Mouse (Mus musculus) G1E-ER4 (cell line): ENCODE measurements around the gene Tle4. TPM values are rescaled to one million over a fixed set of nuclear protein-coding genes. Genes with fewer than 3 reads are reported as not detected.

Experiments
- GATA1 ChIP-seq: IDR thresholded peaks from one replicate; pipeline ENCODE4 v1.8.0; 2012; ENCODE audit warnings: low read length, inconsistent platforms
- polyA plus RNA-seq: library from polyadenylated mRNA; stranded (reverse); fragments of >175 nt; gene quantifications from 2 replicates; pipeline ENCODE4 v1.2.3, GENCODE M21; 2012

The Tle4 gene
- 5.2 and 6.0 TPM in 2 replicates for polyA plus RNA-seq

- TF ChIP-seq GATA1: no peak
Measured at GRCm38 (mm10) chr19:14597917-14598689, at the start of gene Tle4. Gene Tle4 (minus strand): TSS chr19:14598051.

- no peak for TF ChIP-seq GATA1
Measured at GRCm38 (mm10) chr19:14645666-14646065, 47.8 kb upstream of the Tle4 start.

GRCm38 (mm10) chr19:14644756-14645155 lies 46.9 kb upstream of the Tle4 start:
- TF ChIP-seq GATA1: no peak

GRCm38 (mm10) chr19:14642663-14643062 lies 44.8 kb upstream of the Tle4 start:
- no peak for TF ChIP-seq GATA1

- no peak for TF ChIP-seq GATA1
Measured at GRCm38 (mm10) chr19:14635213-14635928, 37.5 kb upstream of the Tle4 start.

GRCm38 (mm10) chr19:14623355-14623754 lies 25.5 kb upstream of the Tle4 start:
- no peak for TF ChIP-seq GATA1

GRCm38 (mm10) chr19:14620534-14620933 lies 22.7 kb upstream of the Tle4 start:
- no peak for TF ChIP-seq GATA1

GRCm38 (mm10) chr19:14619814-14620213 lies 22.0 kb upstream of the Tle4 start:
- no peak for TF ChIP-seq GATA1

- TF ChIP-seq GATA1: no peak
Measured at GRCm38 (mm10) chr19:14614816-14615215, 17.0 kb upstream of the Tle4 start.

GRCm38 (mm10) chr19:14610542-14611317 lies 12.9 kb upstream of the Tle4 start:
- TF ChIP-seq GATA1: no peak

GRCm38 (mm10) chr19:14600841-14601240 lies 3.0 kb upstream of the Tle4 start:
- no peak for TF ChIP-seq GATA1

- TF ChIP-seq GATA1: no peak
Measured at GRCm38 (mm10) chr19:14600354-14600753, 2.5 kb upstream of the Tle4 start.

- TF ChIP-seq GATA1: no peak
Measured at GRCm38 (mm10) chr19:14599851-14600251, 2.0 kb upstream of the Tle4 start.

- TF ChIP-seq GATA1: no peak
Measured at GRCm38 (mm10) chr19:14598690-14599288, 938 bp upstream of the Tle4 start.
